Mouse (Mus musculus) thymus, adult 2 months (tissue): ENCODE measurements around the gene Fam196a.

Experiments
- CTCF ChIP-seq: fragments of 200-500 bp; IDR thresholded peaks from 2 replicates; pipeline ENCODE4 v1.5.1; 2012; ENCODE audit warnings: mild to moderate bottlenecking, control low read depth, low read length, moderate library complexity, borderline replicate concordance; ENCODE audit not compliant: control insufficient read depth, poor library complexity, insufficient read depth; ENCODE audit errors: extremely low read depth
- POLR2A ChIP-seq: fragments of 200-500 bp; IDR thresholded peaks from 2 replicates; pipeline ENCODE4 v1.6.1; 2012; ENCODE audit warnings: mild to moderate bottlenecking, low read length, control low read depth, moderate library complexity; ENCODE audit not compliant: control insufficient read depth, poor library complexity, insufficient read depth; ENCODE audit errors: extremely low read depth

DNA sequence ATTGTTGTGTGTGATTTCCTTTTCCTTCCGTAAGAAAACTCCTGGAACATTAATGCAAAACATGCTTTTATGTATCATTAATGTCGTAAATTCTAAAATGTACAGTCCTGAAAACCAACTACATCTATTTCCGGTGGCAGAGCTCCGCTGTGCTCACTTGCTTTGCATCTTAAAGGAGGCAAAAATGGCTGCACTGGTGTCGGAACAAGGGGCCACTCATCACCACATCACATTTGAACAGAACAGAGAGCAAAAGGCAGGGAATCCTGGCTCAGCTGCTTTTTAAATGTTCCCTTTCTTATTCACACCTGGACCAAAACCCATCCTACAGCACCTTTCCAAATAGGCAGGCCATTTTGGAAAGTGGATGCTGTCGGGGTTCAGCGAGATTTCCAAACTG, 65.2 kb downstream of the Fam196a start:
- no peak for TF ChIP-seq CTCF
- no peak for TF ChIP-seq POLR2A
